Mouse (Mus musculus): Measurements from ENCODE around the gene Ppp1r26. TPM values are rescaled to one million over a fixed set of nuclear protein-coding genes. Genes with fewer than 3 reads are reported as not detected.
"Not testable (repeated sequence)": the region's sequence is repeated elsewhere in the genome, so short reads cannot be mapped to it uniquely, and the experiment has no call there.

The Ppp1r26 gene
- total RNA-seq, 2 experiments from 2014 or later: 27.1 to 27.2 TPM

DNA sequence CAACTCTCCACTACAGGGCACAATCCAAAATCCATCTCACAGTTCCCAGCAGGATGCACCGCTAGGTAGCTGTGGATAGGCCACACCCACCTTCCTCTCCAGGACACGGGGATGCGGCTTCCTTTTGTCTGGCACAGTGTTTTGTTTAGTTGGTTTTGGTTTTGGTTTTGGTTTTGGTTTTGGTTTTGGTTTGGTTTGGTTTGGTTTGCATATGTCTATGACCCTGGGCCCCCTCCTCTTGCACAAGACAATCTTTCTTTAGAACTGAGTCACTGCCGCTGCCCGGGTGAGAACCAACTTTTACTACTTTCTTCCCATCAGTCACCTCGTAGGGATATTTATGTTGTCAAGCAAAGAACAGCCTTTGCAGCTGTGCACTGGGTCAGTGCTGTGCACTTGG lies 5.8 kb upstream of the Ppp1r26 start:
- no peak for DNase-seq (ENCODE audit: low spot score in 2 of 2)

DNA sequence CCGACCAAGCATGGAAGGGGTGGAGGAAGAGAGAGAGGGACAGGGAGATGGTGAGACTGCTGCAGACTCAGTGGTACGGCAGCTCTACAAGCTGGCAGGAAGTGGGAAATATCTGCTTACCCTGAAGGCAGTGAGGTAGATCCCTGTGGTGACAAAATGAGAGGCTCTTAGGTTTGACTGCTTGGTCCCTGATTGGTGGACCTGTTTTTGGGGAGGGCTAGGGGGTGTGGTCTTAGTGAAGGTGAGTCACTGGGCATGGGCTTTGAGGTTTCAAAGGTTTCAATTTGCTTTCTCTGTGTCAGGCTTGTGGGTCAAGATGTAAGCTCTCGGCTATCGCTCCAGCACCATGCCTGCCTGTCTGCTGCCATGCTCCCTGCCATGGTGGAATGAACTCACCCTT lies 1.5 kb upstream of the Ppp1r26 start:
- DNase-seq (ENCODE audit: low spot score in 2 of 2): no peak

DNA sequence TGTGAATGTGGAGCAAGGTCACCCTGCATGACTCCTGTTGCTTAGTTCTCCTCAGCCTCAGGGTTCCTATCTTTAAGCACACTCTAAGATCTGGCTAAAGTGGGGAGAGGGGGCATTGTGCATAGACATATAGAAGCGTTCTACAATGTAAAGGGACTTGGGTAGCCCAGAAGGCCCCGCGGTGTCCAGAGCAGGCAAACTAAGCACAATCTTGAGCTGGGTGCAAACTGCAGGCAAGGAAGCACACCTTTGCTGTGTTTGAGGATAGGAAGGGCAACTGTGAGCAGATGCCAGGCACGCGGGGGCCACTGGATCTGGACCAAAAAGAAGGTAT lies 452 bp upstream of the Ppp1r26 start:
- peak in 1 of 2 experiments; percentile 10 for DNase-seq (ENCODE audit: low spot score in 2 of 2)

DNA sequence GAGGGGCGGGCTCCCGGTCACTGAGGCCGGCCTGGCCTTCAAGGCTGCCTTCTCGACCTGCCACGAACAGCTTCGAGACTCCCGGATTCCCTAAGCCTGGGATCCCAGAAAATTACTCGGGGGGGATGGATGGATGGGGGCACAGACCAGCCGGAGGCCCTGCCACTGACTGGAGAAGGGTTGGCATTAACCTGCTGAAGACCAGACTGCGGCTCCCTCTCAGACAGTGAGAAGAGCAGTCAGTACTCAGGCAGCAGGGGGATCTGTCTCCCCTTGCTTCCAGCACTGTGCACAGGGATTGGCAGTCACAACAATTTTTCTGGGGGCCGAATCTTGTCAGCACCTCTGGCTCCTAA lies 693 bp downstream of the Ppp1r26 start:
- DNase-seq (ENCODE audit: low spot score in 2 of 2): no peak

GRCm38 (mm10) chr2:28451663-28452062 lies 5.1 kb downstream of the Ppp1r26 start:
- DNase-seq (ENCODE audit: low spot score in 2 of 2): no peak

- no peak for DNase-seq (ENCODE audit: low spot score in 2 of 2)
These were observed 6.9 kb downstream of the Ppp1r26 start for GRCm38 (mm10) chr2:28453539-28453938.

DNA sequence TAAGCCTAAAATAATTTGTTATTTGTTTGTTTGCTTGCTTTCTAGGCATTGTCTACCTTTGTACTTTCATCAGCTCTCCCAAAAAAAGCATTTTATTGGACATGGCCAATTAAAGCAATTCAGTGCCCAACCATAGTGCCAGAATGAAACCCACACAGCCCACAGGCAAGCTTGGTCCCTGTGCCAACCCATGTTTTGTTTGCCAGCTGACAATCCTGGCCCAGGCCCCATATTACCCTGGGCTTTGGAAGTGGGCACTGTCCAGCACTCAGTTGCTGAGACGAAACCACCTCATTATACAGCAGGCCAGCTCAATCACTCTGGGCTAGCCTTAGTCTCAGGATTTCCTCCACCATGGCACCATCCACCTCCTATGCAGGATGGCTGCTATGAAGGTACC lies 10.0 kb downstream of the Ppp1r26 start:
- DNase-seq (ENCODE audit: low spot score in 2 of 2): no peak

DNA sequence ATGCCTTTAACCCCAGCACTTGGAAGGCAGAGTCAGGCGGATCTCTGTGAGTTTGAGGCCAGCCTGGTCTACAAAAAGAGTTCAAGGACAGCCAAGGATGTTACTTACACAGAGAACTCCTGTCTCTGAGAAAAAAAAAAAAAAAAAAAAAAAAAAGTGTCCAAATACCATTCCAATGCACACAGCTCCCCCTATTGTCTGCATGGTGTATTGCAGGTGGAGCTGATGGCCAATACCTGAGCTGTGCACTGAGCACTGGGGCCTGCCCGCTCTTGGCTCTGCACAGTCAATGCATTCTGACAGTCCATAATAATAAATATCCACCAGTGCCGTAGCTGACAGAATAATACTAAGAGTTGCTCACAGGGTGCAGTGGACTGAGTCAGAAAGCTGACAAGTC lies 17.3 kb downstream of the Ppp1r26 start:
- peak; percentile 78 to 82 for DNase-seq (ENCODE audit: low spot score in 2 of 2)

- DNase-seq (ENCODE audit: low spot score in 2 of 2): no peak
These were observed 18.3 kb downstream of the Ppp1r26 start for GRCm38 (mm10) chr2:28464919-28465318.

- DNase-seq (ENCODE audit: low spot score in 2 of 2): peak; percentile 64 to 78
These were observed 19.4 kb downstream of the Ppp1r26 start, which contains the start of gene 1700007K13Rik for GRCm38 (mm10) chr2:28465836-28466518. Gene 1700007K13Rik (minus strand): TSS chr2:28466332.

DNA sequence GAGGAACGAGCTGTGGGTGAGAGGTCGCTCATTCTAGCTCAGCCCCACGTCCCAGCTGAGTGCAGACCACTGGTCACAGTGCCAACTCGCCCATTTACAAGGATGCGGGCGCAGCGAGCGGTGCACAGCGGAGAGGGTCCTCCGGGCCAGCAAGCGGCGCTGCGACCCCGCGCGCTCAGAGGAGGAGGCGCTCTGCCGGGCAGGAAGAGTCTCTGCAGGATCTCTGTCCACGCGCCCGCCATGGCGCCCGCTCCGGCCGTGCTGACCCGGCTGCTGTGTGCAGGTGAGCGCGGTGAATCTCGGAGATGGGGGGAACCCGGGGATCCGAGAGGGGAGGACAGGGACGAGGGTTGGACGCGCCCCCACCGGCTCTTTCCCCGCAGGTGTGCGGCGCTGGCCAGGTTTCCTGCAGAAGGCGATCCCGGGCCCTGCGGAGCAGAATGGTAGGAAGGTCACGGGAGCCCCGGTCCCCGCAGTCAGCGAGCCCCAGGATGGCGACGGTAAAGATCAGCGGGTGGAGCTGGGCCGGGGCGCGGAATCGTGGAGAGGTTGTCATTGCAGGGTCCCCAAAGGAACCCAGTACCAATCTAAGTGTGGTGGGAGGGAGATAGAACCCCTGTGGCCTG lies 21.4 kb downstream of the Ppp1r26 start, which contains the start of gene Mrps2:
Gene Mrps2 (plus strand): TSS at position 207 of the 626 bp plus-strand sequence.
- DNase-seq (ENCODE audit: low spot score in 2 of 2): peak; percentile 86 to 90

DNA sequence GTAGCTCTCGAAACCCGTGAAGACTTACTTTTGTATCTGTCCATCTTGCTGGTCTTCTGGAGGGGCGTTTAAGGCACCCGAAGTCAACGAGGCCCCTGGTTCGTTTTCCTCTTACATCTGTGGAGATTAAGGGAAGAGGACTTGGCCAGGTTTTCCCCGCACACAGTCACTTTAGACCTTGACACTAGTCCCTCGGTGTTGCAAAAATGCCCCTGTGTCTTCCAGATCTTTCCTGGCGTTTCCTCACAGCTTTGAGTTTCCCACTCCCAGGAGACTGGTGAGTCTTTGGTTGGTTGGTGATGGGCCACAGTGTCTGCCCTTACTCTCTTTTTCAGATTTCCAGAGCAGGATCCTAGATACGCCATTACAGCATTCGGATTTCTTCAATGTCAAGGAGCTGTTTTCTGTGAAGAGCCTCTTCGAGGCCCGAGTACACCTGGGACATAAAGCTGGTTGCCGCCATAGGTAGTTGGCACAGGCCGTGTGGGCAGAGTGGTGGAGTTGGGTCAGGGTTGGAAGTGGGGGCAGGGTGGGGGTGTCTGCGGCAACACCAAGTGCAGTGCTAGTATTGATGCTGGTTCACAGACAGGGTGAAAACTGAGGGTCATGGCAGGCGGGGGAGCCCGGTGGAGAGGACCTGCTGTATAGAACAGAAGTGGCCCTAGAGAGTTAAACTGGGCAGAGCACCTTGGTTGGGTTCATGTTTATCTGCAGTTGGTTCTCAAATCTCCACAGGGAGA lies 22.1 kb downstream of the Ppp1r26 start:
- no peak for DNase-seq (ENCODE audit: low spot score in 2 of 2)

GRCm38 (mm10) chr2:28469461-28469860 lies 22.9 kb downstream of the Ppp1r26 start:
- no peak for DNase-seq (ENCODE audit: low spot score in 2 of 2)

- DNase-seq (ENCODE audit: low spot score in 2 of 2): no peak
These were observed 24.0 kb downstream of the Ppp1r26 start for GRCm38 (mm10) chr2:28470591-28470990.

- not testable (repeated sequence) for DNase-seq (ENCODE audit: low spot score in 2 of 2)
These were observed 25.4 kb downstream of the Ppp1r26 start for GRCm38 (mm10) chr2:28472011-28472410.

- not testable (repeated sequence) for DNase-seq (ENCODE audit: low spot score in 2 of 2)
These were observed 31.4 kb downstream of the Ppp1r26 start for GRCm38 (mm10) chr2:28477993-28478392.

DNA sequence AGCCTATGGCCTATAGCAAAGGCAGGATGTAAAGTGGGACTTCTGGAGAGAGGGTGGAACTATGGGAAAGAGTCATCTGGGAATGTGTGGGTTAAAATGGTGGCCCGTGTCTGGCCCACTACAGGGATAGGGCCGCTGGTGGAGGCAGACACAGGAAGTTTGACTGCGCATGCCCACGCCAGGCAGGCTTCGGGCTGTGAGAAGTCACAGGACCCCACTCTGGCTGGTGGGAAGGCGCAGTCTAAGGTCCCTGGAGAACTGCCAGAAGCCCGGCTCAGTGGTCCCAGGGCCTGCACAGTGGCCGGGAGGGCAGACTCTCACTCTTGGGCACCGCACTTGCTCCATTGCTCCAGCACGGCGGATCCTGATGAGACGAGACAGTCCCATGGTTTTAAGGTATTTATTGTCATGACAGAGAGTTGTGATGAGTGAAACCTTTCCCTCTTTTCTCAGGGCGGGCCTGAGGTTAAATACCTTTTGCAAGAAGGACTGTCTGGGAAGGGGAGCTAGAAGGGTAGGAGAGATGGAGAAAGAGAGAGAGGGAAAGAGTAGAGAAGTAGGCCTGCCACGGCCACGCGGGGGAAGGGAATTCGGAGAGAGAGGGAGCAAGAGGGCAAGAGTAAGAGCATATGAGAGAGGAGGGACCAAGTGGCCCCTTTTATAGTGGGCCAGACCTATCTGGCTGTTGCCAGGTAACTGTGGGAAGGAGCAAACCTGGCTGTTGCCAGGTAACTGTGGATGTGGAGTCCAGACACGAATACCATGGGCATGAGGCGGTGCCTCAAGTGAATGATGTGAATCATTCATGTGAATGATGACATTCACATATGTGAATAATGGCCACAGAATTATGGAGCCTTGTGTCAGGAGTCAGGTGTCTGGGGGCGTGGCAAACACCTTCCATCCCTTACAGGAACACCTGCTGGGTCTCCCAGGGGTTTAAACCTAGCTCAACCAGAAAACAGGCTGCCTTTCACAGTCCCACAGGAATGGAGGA lies 32.9 kb downstream of the Ppp1r26 start:
- DNase-seq (ENCODE audit: low spot score in 2 of 2): no peak

DNA sequence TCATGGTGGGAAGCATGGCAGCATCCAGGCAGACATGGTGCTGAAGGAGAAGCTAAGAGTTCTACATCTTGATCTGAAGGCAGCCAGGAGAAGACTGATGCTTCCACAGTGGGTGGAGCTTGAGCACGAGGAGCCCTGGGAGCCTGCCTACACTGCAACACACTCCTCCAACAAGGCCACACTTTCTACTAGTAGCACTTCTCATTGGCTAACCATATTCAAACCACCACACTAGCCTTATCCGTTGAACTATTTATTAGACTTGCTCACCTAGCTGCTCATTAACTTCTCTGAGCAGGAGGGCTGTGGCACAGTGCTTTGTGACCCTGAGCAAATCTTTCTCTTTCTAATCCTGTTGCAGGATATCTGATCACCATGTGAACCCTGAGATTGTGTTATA lies 37.3 kb downstream of the Ppp1r26 start:
- no peak for DNase-seq (ENCODE audit: low spot score in 2 of 2)

- DNase-seq (ENCODE audit: low spot score in 2 of 2): no peak
These were observed 47.9 kb downstream of the Ppp1r26 start for GRCm38 (mm10) chr2:28494521-28494920.

DNA sequence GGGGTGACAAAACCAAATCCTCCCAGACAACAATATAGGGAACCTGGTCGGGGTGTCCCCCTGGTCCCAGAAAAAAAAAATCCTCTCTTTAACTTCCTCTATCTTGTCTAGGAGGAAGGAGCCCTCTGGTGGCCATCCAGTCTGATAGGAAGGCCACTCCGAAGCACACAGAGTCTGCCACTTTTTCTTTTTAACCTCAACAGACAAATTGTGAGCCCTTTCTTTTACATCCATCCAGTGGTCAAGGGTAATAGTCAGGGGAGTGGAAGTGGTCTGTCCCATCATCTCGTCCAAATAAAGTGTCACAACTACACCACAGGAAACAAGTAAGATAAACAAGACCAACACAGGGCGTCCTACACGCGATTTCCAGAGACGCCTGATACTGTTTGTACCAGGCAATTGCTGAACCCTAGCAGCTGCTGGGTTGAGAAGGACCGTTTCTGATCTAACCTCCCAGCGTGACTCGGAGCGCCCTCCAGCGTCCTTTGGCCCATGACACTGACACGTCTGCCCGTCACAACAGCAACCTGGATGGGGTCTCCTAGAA lies 48.7 kb downstream of the Ppp1r26 start:
- DNase-seq (ENCODE audit: low spot score in 2 of 2): no peak

Data from left cerebral cortex, adult 18-20 months (tissue).